Mouse (Mus musculus): ENCODE measurements around the gene Fbxl18.

- TF ChIP-seq POLR2A (IDR thresholded peaks at IDR 0.05; ENCODE audit: insufficient read depth, low read depth, low read length): peak; percentile 26; the same call in 1 of the 2 replicates
- peak; percentile 18; the same call in 1 of the 2 replicates for TF ChIP-seq EP300 (IDR thresholded peaks at IDR 0.05; ENCODE audit: insufficient read depth, low read depth, low read length)
- no peak for TF ChIP-seq CTCF (IDR thresholded peaks at IDR 0.05)
Observed at GRCm38 (mm10) chr5:142902506-142903314, 7.5 kb upstream of the Fbxl18 start.
